Mouse (Mus musculus): ENCODE results near the gene Ikzf1.

Gene Ikzf1

DNA sequence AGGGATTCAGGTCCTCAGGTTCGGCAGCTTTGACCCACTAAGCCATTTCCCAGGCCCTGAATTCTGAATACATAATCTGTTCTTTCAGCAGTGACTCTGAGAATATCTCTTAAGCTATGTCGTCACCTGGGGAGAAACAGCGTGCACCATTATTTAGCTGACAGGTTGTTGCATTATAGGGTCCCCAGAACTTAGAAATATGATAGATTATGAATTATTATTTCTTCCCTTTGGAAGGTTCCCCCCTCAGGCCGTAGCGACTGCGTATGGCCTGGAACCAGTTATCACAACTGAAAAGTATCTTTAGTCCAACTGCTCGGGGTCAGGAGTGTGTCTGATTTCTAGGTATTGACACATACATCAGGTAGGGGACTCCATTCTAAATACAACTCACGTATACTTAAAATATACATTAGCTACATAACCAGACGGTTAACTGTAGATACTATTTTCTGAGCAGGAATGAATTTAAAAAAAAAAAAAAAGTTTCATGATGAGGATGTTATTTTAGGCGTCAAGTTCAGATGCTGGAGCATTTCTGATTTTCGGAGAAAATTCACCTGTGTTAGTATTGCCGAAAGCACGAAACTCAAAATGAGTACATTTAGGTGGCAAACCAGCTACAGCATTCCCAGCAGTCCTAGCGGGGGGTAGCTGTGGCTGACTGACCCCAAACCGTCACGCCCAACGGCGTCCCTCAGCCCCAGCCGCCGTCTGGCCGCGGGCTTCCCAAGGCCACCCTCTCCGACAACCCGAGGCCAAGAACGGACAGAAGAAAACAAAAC is 123.4 kb downstream of the Ikzf1 start:
- DNase-seq (ENCODE audit: low read depth in 1 of 2, low spot score in 2 of 2), result no peak

DNA sequence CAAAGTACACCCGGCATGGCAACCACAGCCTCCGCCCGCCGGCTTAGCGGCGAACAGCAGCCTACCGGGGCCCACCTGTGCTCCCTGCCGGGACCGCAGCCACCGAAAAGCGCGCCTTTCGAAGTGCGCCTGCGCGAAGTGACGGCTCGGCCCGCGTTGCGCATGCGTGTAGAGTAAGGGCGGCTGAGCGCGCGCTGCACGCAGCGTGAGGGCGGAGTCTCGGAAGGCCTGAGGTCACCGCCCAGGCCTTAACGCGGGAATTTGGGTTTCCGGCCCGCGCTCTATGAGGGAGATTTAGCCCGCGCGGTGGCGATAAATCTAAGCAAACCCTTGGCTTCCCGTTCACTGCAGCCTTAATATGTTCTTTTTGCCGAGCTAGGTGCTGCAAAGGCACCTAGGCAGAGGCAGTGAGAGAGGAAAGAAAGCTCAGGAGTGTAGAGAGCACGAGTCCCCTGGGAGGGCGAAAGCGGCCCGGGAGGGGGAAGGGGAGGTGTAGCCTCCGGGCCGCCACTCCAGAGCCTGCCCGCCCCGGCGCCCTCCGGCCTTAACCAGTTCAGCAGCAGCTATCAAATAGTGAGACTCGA is 124.1 kb downstream of the Ikzf1 start, which contains the start of gene Fignl1:
Gene Fignl1, minus strand, starts transcription at position 143 of the 584 bp plus-strand sequence.
- DNase-seq (ENCODE audit: low read depth in 1 of 2, low spot score in 2 of 2), result peak; percentile 88 to 96

DNA sequence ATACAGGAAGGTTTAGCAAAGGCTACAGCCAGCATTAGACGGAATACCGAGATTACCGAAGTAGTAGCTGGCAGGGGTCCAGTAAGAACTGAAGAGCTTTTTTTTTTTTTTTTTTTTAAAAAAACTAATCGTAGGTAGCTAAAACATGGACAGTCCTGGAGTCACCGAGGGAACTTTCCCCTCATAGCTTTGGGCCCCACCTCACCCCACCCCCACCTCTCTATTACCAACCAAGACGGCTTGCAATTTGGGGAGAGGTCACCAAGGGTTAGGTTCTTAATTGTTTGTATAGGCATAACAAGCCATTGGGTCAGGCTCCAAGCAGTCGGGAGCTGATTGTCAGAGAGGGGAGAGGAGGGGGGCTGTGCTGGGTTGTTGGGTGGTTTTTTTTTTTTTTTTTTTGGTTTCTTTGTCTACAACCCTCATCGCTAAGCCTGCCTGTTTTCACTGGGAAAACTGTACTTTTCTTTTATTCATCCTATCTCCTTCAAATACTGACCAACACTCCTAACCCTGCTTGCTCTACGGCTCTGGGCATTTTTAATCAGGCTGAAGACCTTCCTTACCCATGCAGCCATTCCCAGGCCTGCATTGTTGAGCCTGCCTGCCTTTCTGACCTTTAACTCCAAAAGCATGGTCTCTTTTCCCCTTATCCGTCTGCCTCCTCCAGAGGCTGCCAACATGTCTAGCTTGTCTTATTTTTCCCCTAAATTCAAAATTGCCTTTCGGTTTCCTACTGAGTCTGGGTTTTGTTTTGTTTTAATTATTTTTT is 124.8 kb downstream of the Ikzf1 start:
- DNase-seq (ENCODE audit: low read depth in 1 of 2, low spot score in 2 of 2), result no peak

DNA sequence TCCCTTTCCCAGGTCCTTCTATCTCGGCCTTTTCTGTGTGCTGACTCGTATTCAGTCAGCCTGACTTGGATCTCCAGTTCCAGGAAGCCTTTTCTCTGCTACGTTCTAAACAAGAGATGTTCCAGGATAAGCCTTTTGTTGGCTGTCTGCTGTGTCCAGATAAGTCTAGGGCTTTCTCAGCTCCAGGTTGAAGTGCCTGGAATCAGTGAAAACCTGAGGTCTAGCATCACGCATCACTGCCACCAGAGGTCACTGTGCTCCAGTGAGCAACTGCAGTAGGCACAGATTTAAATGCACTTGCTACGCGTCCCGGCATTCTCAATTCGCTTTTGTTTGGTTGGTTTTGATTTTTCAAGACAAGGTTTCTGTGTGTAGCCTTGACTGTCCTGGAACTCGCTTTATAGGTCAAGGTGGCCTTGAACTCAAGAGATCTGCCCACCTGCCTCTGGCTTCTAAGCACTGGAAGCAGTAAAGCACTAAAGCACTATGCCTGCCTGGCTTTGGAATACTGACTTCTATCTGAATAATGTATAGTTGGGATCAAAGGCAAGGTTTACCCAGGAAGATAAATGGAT is 127.2 kb downstream of the Ikzf1 start:
- peak in 1 of 2 experiments; percentile 34 for DNase-seq (ENCODE audit: low read depth in 1 of 2, low spot score in 2 of 2)

DNA sequence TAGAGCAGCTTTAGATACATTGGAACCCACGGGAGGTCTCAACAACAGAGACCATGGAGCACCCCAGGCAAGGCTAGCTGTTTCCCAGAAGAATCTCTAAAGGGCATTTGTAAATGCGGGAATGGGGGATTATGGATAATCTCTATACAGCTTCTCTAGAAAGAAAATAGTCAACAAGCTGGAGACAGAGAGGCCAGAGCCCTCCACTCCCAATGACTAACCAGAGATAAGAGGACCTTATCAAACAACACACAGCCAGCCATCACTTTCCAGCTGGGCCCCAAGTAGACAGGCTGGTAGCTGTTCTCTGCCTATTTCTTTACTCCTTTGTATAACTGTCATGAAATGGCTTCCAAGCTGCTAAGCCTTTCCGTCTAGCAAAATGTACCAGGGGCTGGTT is 130.9 kb downstream of the Ikzf1 start:
- DNase-seq (ENCODE audit: low read depth in 1 of 2, low spot score in 2 of 2), result no peak

DNA sequence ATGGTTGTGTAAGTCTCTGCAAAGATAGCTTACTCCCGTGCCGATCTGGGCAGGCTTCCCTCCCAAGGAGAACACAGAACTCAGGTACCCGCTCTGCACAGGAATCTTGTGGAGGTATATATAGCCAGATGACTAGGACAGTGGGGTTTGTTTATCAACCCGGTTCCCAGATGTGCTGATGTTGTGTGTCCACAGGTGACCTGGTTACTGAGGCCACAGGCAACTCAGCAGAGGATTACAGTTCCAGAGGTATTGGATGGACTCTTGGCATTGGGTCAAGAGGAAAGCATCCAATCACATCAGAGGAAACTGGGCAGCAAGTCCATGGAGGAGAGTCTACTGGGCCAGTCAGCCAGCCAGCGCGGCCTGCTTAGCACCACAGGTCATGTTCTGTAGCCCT is 134.0 kb downstream of the Ikzf1 start:
- no peak for DNase-seq (ENCODE audit: low read depth in 1 of 2, low spot score in 2 of 2)

DNA sequence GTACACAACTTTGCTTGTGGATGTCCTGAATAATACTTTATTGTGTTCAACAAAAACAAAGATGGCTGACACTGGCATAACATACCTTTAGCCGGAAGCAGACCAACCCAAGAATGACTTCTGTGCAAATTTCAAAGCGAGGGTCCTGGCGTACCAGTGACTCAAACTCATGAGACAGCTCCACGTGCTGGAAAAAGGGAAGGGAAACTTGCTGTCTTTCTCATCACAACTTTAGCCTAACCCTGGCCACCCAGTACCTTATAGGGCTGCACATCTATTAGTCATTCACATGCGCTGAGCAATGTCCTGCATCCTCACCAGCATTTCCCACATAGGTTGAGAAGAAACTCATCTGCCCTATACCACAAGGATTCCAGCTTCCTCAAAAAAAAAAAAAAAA is 134.4 kb downstream of the Ikzf1 start:
- DNase-seq (ENCODE audit: low read depth in 1 of 2, low spot score in 2 of 2), result peak in 1 of 2 experiments; percentile 33

DNA sequence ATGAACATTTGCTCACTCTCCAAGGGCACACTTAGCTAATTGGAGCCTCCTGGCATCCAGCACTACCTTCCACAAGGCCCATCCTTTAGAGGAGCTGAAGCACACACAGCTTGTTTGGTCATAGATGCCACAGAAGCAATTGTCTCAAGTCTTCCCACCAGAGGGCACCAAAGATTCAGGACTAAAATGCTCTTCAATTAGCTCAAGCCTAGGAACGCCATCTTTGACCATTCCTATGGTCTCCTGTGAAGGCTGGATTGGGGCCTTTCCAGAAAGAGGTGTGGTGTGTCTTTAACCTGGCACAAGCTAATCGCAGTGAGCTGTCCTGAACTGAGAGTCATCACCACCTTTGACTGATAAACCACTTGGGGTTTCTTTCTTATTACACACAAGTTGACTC is 135.4 kb downstream of the Ikzf1 start:
- peak in 1 of 2 experiments; percentile 18 for DNase-seq (ENCODE audit: low read depth in 1 of 2, low spot score in 2 of 2)

DNA sequence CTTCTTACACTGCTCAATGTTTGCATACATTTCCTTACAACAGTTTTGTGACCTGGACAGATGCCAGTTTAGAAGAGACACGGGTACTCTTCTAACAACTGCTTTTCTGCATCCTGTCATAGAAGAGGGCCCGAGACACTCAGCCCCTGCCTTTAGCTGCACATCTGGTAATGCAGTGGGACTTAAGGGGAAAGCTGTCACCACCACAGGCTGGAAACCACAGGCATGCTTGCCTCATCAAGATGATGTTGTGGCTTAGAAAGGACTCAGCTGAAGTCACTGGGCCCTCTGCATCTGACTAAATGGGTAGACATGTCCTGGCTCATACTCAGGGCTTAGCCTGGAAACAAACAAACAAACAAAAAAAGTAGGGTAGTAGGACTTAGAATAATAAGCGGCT is 135.9 kb downstream of the Ikzf1 start:
- no peak for DNase-seq (ENCODE audit: low read depth in 1 of 2, low spot score in 2 of 2)

DNA sequence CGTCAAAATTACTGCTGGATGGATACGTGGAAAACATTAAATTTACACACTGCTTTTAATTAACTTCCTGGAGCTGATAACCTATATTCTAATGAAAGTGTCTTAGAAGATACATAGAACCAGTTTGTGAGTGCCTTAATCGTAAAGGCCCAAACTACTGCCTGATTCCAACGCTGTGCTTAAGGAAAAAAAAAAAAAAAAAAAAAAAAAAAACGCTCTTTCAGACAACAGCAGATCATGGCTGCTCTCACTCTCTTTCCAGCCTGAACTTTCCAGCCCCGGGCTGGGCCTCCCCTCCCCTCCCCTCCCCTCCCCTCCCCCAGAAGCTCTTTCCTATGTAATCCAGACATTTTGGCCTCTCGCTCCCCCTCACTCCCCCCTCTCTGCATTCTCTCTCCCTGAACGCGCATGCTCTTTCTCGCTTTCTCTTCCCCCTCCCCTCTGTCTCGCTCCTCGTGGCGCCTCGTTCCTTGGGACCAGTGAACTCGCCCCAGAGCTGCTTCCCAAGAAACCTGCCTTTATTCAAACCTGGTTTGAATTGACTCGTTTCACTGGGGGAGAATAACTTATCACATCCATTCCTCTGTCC is 136.7 kb downstream of the Ikzf1 start:
- DNase-seq (ENCODE audit: low read depth in 1 of 2, low spot score in 2 of 2), result no peak
